Mouse (Mus musculus): ENCODE measurements around the gene Gm13090. TPM values are rescaled to one million over a fixed set of nuclear protein-coding genes. Genes with fewer than 3 reads are reported as not detected.
A peak's percentile ranks its signal among the peaks of the same experiment; 100 is the strongest.

Gm13090 gene
- polyA plus RNA-seq, 1 experiment from 2014 or later, result not detected

- WGBS, result under 1% methylated on average over 20 of the region's 20 CpGs
- peaks cover 5% of the 10 kb centered on the region; the same call in 1 of the 2 replicates for H3K9me3 ChIP-seq (replicated peaks)
- peak overlapping the region; percentile 39 for H3K9ac ChIP-seq (replicated peaks)
- peak overlapping the region; percentile 58 for H3K4me2 ChIP-seq
- peak; percentile 81 for ATAC-seq (ENCODE audit: low FRiP score)
- H3K27ac ChIP-seq (replicated peaks), result peak overlapping the region; percentile 97
- peaks cover 17% of the 10 kb centered on the region for H3K36me3 ChIP-seq
- no peaks in the 10 kb centered on the region for H3K27me3 ChIP-seq (replicated peaks)
- no peak overlapping the region; the same call in 1 of the 2 replicates for H3K4me3 ChIP-seq (replicated peaks)
- peaks cover 44% of the 10 kb centered on the region for H3K4me1 ChIP-seq
Observed at GRCm38 (mm10) chr4:151140368-151140982, 51.1 kb downstream of the Gm13090 start.

Other genes starting within 250 kb of the Gm13090 start
- 51.8 and 57.4 TPM in 2 replicates for gene Errfi1, start 235.7 kb upstream of the Gm13090 start, polyA plus RNA-seq (2015; fragmentation: Nextera tagmentation; extraction: Ambion mirVana)
- gene Park7, start 175.1 kb upstream of the Gm13090 start, polyA plus RNA-seq (2015; fragmentation: Nextera tagmentation; extraction: Ambion mirVana), result 384 and 410 TPM in 2 replicates
- 0.44 and 2.8 TPM in 2 replicates for gene Tnfrsf9, start 175.0 kb upstream of the Gm13090 start, polyA plus RNA-seq (2015; fragmentation: Nextera tagmentation; extraction: Ambion mirVana)
- gene Uts2, start 92.5 kb upstream of the Gm13090 start, polyA plus RNA-seq (2015; fragmentation: Nextera tagmentation; extraction: Ambion mirVana), result 5.5 and 6.1 TPM in 2 replicates
- gene Per3, start 44.9 kb upstream of the Gm13090 start, polyA plus RNA-seq (2015; fragmentation: Nextera tagmentation; extraction: Ambion mirVana), result 3.6 and 4.3 TPM in 2 replicates
- 46.1 and 57.9 TPM in 2 replicates for gene Vamp3, start 31.6 kb upstream of the Gm13090 start, polyA plus RNA-seq (2015; fragmentation: Nextera tagmentation; extraction: Ambion mirVana)